Mouse (Mus musculus) testis, adult 2 months (tissue): ENCODE data around the gene 2310034G01Rik.

Experiments
- CTCF ChIP-seq: fragments of 200-500 bp; IDR thresholded peaks from 2 replicates; pipeline ENCODE4 v1.5.1; 2012; ENCODE audit warnings: low read depth, mild to moderate bottlenecking, inconsistent platforms, low read length, moderate library complexity; ENCODE audit not compliant: control insufficient read depth, insufficient read depth, insufficient replicate concordance
- POLR2A ChIP-seq: fragments of 200-500 bp; IDR thresholded peaks from 2 replicates; pipeline ENCODE4 v1.6.1; 2012; ENCODE audit warnings: low read depth, mild to moderate bottlenecking, inconsistent platforms, low read length, moderate library complexity; ENCODE audit not compliant: control insufficient read depth

GRCm38 (mm10) chr19:46306751-46307289 lies 43.3 kb downstream of the 2310034G01Rik start:
- TF ChIP-seq POLR2A = no peak
- TF ChIP-seq CTCF = no peak
